Mouse (Mus musculus): ENCODE results near the gene Olfr1426. TPM values are rescaled to one million over a fixed set of nuclear protein-coding genes. Genes with fewer than 3 reads are reported as not detected.
"Not testable (repeated sequence)": the region's sequence is repeated elsewhere in the genome, so short reads cannot be mapped to it uniquely, and the experiment has no call there.

Olfr1426 gene
- polyA plus RNA-seq, 1 experiment from 2014 or later: not detected

DNA sequence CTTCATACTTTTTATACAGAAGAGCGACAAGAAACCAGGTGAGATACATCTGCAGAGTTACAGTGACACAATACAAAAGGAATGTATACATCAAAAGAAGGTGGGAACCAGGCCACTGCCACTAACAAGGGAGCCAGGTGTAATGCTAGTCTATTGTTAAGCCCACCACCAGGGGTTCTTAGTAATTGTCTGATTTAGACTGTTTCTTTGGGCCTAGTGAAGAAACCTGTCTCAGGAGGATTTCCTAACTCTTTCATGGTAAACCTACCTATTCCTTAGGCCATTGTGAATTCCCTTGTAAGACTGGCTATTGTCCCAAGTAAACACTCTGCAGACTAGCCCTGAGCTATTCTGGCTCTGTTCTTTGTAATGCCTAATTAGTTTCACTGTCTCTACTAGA is 22.3 kb downstream of the Olfr1426 start:
- 92% methylated on average over 1 of the region's 1 CpGs for WGBS
- not testable (repeated sequence) for H3K27ac ChIP-seq (ENCODE audit: low read depth, low read length); H3K4me3 ChIP-seq (ENCODE audit: low read length); H3K9ac ChIP-seq (ENCODE audit: low read depth, low read length); H3K27me3 ChIP-seq (replicated peaks; ENCODE audit: control insufficient read depth, insufficient read depth, low read length); H3K4me1 ChIP-seq (ENCODE audit: control insufficient read depth, insufficient read depth, low read depth, low read length); H3K9me3 ChIP-seq (ENCODE audit: control insufficient read depth, low read length); H3K4me2 ChIP-seq (ENCODE audit: low read length); ATAC-seq; H3K36me3 ChIP-seq (ENCODE audit: control insufficient read depth, insufficient read depth, low read length)

DNA sequence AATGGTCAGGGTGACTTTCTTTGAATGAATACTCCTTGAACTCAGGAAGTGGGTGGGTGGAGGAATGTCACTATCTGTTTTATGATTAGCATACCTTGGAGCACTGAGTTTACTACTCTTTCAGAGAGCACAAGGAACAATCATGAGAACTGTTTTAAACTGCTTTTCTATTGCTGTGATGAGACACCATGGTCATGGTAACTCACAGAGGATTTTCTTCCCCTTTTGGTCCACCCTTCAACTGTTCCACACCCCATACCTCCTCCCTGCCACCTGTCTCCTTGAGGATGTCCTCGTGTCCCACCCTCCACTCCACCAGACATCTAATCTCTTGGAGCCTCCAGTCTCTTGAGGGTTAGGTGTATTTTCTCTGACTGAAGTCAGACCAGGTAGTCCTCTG is 24.0 kb downstream of the Olfr1426 start:
- H3K4me3 ChIP-seq (ENCODE audit: low read length); H3K4me2 ChIP-seq (ENCODE audit: low read length); H3K9me3 ChIP-seq (ENCODE audit: control insufficient read depth, low read length); ATAC-seq; H3K9ac ChIP-seq (ENCODE audit: low read depth, low read length); H3K4me1 ChIP-seq (ENCODE audit: control insufficient read depth, insufficient read depth, low read depth, low read length); H3K27me3 ChIP-seq (replicated peaks; ENCODE audit: control insufficient read depth, insufficient read depth, low read length); H3K27ac ChIP-seq (ENCODE audit: low read depth, low read length); H3K36me3 ChIP-seq (ENCODE audit: control insufficient read depth, insufficient read depth, low read length): not testable (repeated sequence)
- 91% methylated on average over 1 of the region's 1 CpGs for WGBS

DNA sequence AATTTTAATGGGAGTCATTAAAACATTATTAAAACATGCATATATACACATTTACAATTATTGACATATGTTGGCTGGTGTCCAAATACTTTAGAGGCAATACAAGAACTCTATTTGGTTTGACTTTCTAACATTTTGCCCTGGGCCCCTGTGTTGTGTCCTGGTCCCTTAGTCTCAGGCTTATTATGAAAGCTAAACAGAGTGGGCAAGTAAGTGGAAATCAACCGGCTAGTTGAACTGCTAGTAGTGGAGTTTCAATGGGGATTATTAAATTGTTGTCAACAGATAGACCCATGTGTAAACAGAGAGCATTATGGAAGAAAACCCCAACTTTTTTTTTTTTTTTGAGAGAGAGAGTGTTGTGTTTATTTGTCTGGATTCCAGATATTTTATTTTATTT is 29.2 kb downstream of the Olfr1426 start, which contains the start of gene Olfr1424:
Gene Olfr1424, minus strand, starts transcription at position 101 of the 400 bp plus-strand sequence.
- not testable (repeated sequence) for ATAC-seq; H3K27ac ChIP-seq (ENCODE audit: low read depth, low read length); H3K4me1 ChIP-seq (ENCODE audit: control insufficient read depth, insufficient read depth, low read depth, low read length); H3K4me3 ChIP-seq (ENCODE audit: low read length); H3K9ac ChIP-seq (ENCODE audit: low read depth, low read length); H3K4me2 ChIP-seq (ENCODE audit: low read length); H3K27me3 ChIP-seq (replicated peaks; ENCODE audit: control insufficient read depth, insufficient read depth, low read length); H3K9me3 ChIP-seq (ENCODE audit: control insufficient read depth, low read length); H3K36me3 ChIP-seq (ENCODE audit: control insufficient read depth, insufficient read depth, low read length)
- 80% methylated on average over 1 of the region's 1 CpGs for WGBS

DNA sequence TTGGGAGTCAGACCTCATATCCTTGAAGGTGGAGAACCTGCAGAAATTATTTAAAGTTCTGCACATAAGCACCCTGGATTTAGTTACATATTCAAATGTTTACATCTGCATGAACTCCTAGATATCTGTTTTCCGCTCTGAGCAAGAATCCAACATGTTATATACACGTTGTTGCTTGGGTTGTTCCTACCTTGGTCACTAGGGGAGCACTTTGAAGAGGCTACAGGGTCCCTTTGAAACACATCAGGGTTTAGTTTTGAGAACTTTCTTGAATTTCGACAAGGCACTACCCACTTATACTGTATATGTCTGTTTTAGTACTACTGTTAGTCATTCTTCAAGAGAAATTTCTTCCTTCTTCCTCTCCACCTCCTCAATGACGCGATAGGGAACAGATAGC is 48.6 kb downstream of the Olfr1426 start:
- H3K4me1 ChIP-seq (ENCODE audit: control insufficient read depth, insufficient read depth, low read depth, low read length): no peaks in the 10 kb centered on the region
- H3K9ac ChIP-seq (ENCODE audit: low read depth, low read length): no peak overlapping the region
- H3K4me3 ChIP-seq (ENCODE audit: low read length): no peak overlapping the region
- no peaks in the 10 kb centered on the region for H3K9me3 ChIP-seq (ENCODE audit: control insufficient read depth, low read length)
- no peak for ATAC-seq
- H3K36me3 ChIP-seq (ENCODE audit: control insufficient read depth, insufficient read depth, low read length): no peaks in the 10 kb centered on the region
- WGBS: 92% methylated on average over 5 of the region's 5 CpGs
- no peaks in the 10 kb centered on the region for H3K27me3 ChIP-seq (replicated peaks; ENCODE audit: control insufficient read depth, insufficient read depth, low read length)
- H3K4me2 ChIP-seq (ENCODE audit: low read length): no peak overlapping the region
- H3K27ac ChIP-seq (ENCODE audit: low read depth, low read length): no peak overlapping the region

DNA sequence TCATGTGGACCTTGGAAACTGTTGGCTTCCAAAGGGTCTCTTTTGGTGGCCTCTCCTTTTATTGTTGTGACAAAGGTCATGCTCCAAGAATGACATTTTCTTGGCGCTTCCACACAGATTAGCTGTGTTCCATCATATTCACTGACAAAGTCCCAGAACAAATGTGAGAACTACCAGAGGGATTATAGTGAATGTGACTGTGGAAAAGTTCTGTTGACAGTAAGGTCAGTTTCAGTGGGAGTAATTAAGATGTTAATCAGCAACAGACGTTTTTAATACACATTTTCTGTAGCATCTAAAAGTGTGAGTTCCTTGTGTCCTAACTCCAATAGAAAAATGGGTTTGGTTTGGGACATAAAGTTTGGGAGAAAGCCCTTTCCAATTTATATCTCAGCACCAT is 50.6 kb downstream of the Olfr1426 start, which contains the start of gene Olfr1423:
Gene Olfr1423, minus strand, starts transcription at position 101 of the 400 bp plus-strand sequence.
- Histone ChIP-seq H3K9ac (ENCODE audit: low read depth, low read length) (no peak within 1 kb of the TSS), H3K9me3 (ENCODE audit: control insufficient read depth, low read length) (no peaks in the 10 kb centered on the region), H3K4me3 (ENCODE audit: low read length) (no peak within 1 kb of the TSS), H3K27ac (ENCODE audit: low read depth, low read length) (no peak within 1 kb of the TSS), H3K4me2 (ENCODE audit: low read length) (no peak within 1 kb of the TSS), H3K36me3 (ENCODE audit: control insufficient read depth, insufficient read depth, low read length) (no peaks in the 10 kb centered on the region), H3K27me3 (replicated peaks; ENCODE audit: control insufficient read depth, insufficient read depth, low read length) (no peaks in the 10 kb centered on the region), H3K4me1 (ENCODE audit: control insufficient read depth, insufficient read depth, low read depth, low read length) (no peaks in the 10 kb centered on the region)
- no peak for ATAC-seq
- WGBS: 66% methylated on average over 2 of the region's 2 CpGs

DNA sequence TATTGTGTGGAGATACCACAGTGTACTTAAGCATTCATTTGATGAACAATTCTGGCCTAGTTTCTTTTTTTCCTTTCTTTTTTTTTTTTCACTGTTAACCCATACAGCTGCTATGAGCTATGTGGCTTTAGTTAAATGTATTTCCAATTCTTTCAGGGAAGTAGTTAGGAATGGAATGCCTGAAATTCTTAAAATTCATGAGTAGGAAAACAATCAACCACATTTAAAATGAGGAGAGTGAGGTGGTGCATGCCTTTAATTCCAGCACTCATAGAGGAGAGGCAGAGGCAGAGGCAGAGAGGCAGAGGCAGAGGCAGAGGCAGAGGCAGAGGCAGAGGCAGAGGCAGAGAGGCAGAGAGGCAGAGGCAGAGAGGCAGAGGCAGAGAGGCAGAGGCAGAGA is 54.1 kb downstream of the Olfr1426 start:
- H3K9ac ChIP-seq (ENCODE audit: low read depth, low read length): no peak overlapping the region
- no peaks in the 10 kb centered on the region for H3K27me3 ChIP-seq (replicated peaks; ENCODE audit: control insufficient read depth, insufficient read depth, low read length)
- no peak overlapping the region for H3K4me3 ChIP-seq (ENCODE audit: low read length)
- H3K4me1 ChIP-seq (ENCODE audit: control insufficient read depth, insufficient read depth, low read depth, low read length): no peaks in the 10 kb centered on the region
- ATAC-seq: no peak
- no peaks in the 10 kb centered on the region for H3K9me3 ChIP-seq (ENCODE audit: control insufficient read depth, low read length)
- H3K36me3 ChIP-seq (ENCODE audit: control insufficient read depth, insufficient read depth, low read length): no peaks in the 10 kb centered on the region
- no peak overlapping the region for H3K27ac ChIP-seq (ENCODE audit: low read depth, low read length)
- no peak overlapping the region for H3K4me2 ChIP-seq (ENCODE audit: low read length)

Other genes with a start within 250 kb of the Olfr1426 start
- not detected in 2 replicates for gene Olfr1418, start 230.9 kb downstream of the Olfr1426 start, polyA plus RNA-seq (2015; fragmentation: Nextera tagmentation; extraction: Ambion mirVana)
- not detected in 2 replicates for gene Olfr1419, start 216.9 kb downstream of the Olfr1426 start, polyA plus RNA-seq (2015; fragmentation: Nextera tagmentation; extraction: Ambion mirVana)
- gene Olfr1420, start 205.4 kb downstream of the Olfr1426 start, polyA plus RNA-seq (2015; fragmentation: Nextera tagmentation; extraction: Ambion mirVana): not detected in 2 replicates
- gene Patl1, start 179.6 kb downstream of the Olfr1426 start, polyA plus RNA-seq (2015; fragmentation: Nextera tagmentation; extraction: Ambion mirVana): 14.8 and 16.4 TPM in 2 replicates
- 3.0 and 3.2 TPM in 2 replicates for gene Osbp, start 126.1 kb downstream of the Olfr1426 start, polyA plus RNA-seq (2015; fragmentation: Nextera tagmentation; extraction: Ambion mirVana)
- not detected in 2 replicates for gene Olfr1423, start 50.7 kb downstream of the Olfr1426 start, polyA plus RNA-seq (2015; fragmentation: Nextera tagmentation; extraction: Ambion mirVana)
- gene Olfr1424, start 29.3 kb downstream of the Olfr1426 start, polyA plus RNA-seq (2015; fragmentation: Nextera tagmentation; extraction: Ambion mirVana): not detected in 2 replicates
- not detected in 2 replicates for gene Olfr1425, start 14.3 kb downstream of the Olfr1426 start, polyA plus RNA-seq (2015; fragmentation: Nextera tagmentation; extraction: Ambion mirVana)
- gene Olfr1427, start 11.3 kb upstream of the Olfr1426 start, polyA plus RNA-seq (2015; fragmentation: Nextera tagmentation; extraction: Ambion mirVana): not detected in 2 replicates
- gene Olfr1428, start 23.9 kb upstream of the Olfr1426 start, polyA plus RNA-seq (2015; fragmentation: Nextera tagmentation; extraction: Ambion mirVana): not detected in 2 replicates
- not detected in 2 replicates for gene Olfr76, start 31.2 kb upstream of the Olfr1426 start, polyA plus RNA-seq (2015; fragmentation: Nextera tagmentation; extraction: Ambion mirVana)
- gene Olfr1555-ps1, start 78.1 kb upstream of the Olfr1426 start, polyA plus RNA-seq (2015; fragmentation: Nextera tagmentation; extraction: Ambion mirVana): not detected in 2 replicates
- gene Olfr1431, start 108.6 kb upstream of the Olfr1426 start, polyA plus RNA-seq (2015; fragmentation: Nextera tagmentation; extraction: Ambion mirVana): not detected in 2 replicates
- gene Olfr1432, start 140.6 kb upstream of the Olfr1426 start, polyA plus RNA-seq (2015; fragmentation: Nextera tagmentation; extraction: Ambion mirVana): not detected in 2 replicates
- not detected in 2 replicates for gene Olfr262, start 149.6 kb upstream of the Olfr1426 start, polyA plus RNA-seq (2015; fragmentation: Nextera tagmentation; extraction: Ambion mirVana)
- gene Olfr235, start 169.0 kb upstream of the Olfr1426 start, polyA plus RNA-seq (2015; fragmentation: Nextera tagmentation; extraction: Ambion mirVana): not detected in 2 replicates
- not detected in 2 replicates for gene Olfr1434, start 187.8 kb upstream of the Olfr1426 start, polyA plus RNA-seq (2015; fragmentation: Nextera tagmentation; extraction: Ambion mirVana)
- not detected in 2 replicates for gene Olfr1436, start 207.1 kb upstream of the Olfr1426 start, polyA plus RNA-seq (2015; fragmentation: Nextera tagmentation; extraction: Ambion mirVana)
- gene Olfr1437, start 233.1 kb upstream of the Olfr1426 start, polyA plus RNA-seq (2015; fragmentation: Nextera tagmentation; extraction: Ambion mirVana): not detected in 2 replicates
- not detected in 2 replicates for gene Olfr1438-ps1, start 243.9 kb upstream of the Olfr1426 start, polyA plus RNA-seq (2015; fragmentation: Nextera tagmentation; extraction: Ambion mirVana)

All from hindbrain, embryonic 16.5 days (tissue).